Mouse (Mus musculus): Measurements from ENCODE around the gene Def6. TPM values are rescaled to one million over a fixed set of nuclear protein-coding genes. Genes with fewer than 3 reads are reported as not detected.
A peak's percentile ranks its signal among the peaks of the same experiment; 100 is the strongest.

The Def6 gene
- polyA plus RNA-seq, 1 experiment from 2014 or later = 20.9 TPM

DNA sequence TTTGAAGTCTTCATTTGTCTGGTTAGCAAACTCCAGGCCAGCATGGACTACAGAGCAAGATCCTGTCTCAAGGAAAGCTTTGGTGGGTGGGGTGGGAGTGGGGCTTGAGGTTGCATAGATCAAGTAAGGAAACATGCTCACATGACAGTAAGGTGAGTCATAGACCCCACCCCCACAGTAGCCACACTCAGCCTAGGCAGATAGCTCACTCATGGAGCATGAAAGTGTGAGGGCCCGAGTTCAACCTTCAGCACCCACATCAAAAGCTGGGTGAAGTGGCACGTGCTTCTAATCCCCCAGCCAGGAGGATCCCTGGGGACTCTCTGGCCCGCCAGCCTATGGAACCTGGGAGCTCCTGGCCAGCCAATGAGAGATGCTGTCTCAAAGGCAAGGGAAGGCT is 14.0 kb upstream of the Def6 start:
- H3K36me3 ChIP-seq (ENCODE audit: inconsistent target) = no peaks in the 10 kb centered on the region

DNA sequence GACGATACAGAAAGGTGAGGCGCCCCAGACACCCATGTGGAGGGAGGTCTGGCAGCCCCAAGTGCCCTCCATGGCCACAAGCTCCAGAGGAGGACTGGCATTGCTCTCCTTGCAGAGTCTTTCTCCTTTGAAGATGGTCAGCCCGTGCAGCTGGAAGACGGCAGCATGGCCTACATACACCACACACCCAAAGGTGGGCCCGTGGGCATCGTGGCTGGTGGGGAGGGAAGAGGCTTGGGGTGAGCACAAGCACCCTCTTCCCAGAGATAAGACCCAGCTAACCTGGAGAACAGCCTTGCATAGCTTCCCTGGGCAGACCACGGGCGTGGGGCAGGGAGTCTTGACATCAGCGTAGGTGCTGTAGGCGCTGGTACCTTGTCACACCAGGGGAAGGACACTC is 12.5 kb upstream of the Def6 start:
- H3K27ac ChIP-seq = no peak overlapping the region
- no peak overlapping the region for H3K4me3 ChIP-seq (ENCODE audit: inconsistent target)
- no peaks in the 10 kb centered on the region for H3K36me3 ChIP-seq (ENCODE audit: inconsistent target)
- H3K79me2 ChIP-seq (ENCODE audit: inconsistent target) = no peaks in the 10 kb centered on the region
- WGBS (ENCODE audit: missing documents) = 98% methylated on average over 10 of the region's 10 CpGs

More for the DNA sequence above, 14.0 kb upstream of the Def6 start:
- 96% methylated on average over 3 of the region's 3 CpGs for WGBS (ENCODE audit: missing documents)
- H3K27ac ChIP-seq = 0 out of 2 replicates have a peak overlapping the region, but pooled peaks have one; percentile 12
- H3K79me2 ChIP-seq (ENCODE audit: inconsistent target) = no peaks in the 10 kb centered on the region
- H3K4me3 ChIP-seq (ENCODE audit: inconsistent target) = no peak overlapping the region

GRCm38 (mm10) chr17:28197646-28198045 is 9.9 kb upstream of the Def6 start:
- 96% methylated on average over 15 of the region's 18 CpGs for WGBS (ENCODE audit: missing documents)
- no peaks in the 10 kb centered on the region for H3K36me3 ChIP-seq (ENCODE audit: inconsistent target)

GRCm38 (mm10) chr17:28201982-28202381 is 5.6 kb upstream of the Def6 start:
- Histone ChIP-seq H3K36me3 (ENCODE audit: inconsistent target) (no peaks in the 10 kb centered on the region), H3K79me2 (ENCODE audit: inconsistent target) (no peaks in the 10 kb centered on the region), H3K4me3 (ENCODE audit: inconsistent target) (no peak overlapping the region), H3K27ac (no peak overlapping the region)
- 98% methylated on average over 8 of the region's 14 CpGs for WGBS (ENCODE audit: missing documents)

More at GRCm38 (mm10) chr17:28197646-28198045, 9.9 kb upstream of the Def6 start:
- Histone ChIP-seq H3K4me3 (ENCODE audit: inconsistent target) (no peak overlapping the region), H3K27ac (no peak overlapping the region), H3K79me2 (ENCODE audit: inconsistent target) (no peaks in the 10 kb centered on the region)

GRCm38 (mm10) chr17:28204052-28204720 is 3.4 kb upstream of the Def6 start:
- 45% methylated on average over 14 of the region's 14 CpGs for WGBS (ENCODE audit: missing documents)
- peaks cover 11% of the 10 kb centered on the region for H3K79me2 ChIP-seq (ENCODE audit: inconsistent target)
- H3K36me3 ChIP-seq (ENCODE audit: inconsistent target) = no peaks in the 10 kb centered on the region
- no peak overlapping the region for H3K4me3 ChIP-seq (ENCODE audit: inconsistent target)
- no peak overlapping the region for H3K27ac ChIP-seq

GRCm38 (mm10) chr17:28205443-28205842 is 2.1 kb upstream of the Def6 start:
- WGBS (ENCODE audit: missing documents) = 83% methylated on average over 8 of the region's 8 CpGs
- no peaks in the 10 kb centered on the region for H3K36me3 ChIP-seq (ENCODE audit: inconsistent target)
- peaks cover 23% of the 10 kb centered on the region for H3K79me2 ChIP-seq (ENCODE audit: inconsistent target)
- no peak overlapping the region for H3K27ac ChIP-seq
- no peak overlapping the region for H3K4me3 ChIP-seq (ENCODE audit: inconsistent target)

DNA sequence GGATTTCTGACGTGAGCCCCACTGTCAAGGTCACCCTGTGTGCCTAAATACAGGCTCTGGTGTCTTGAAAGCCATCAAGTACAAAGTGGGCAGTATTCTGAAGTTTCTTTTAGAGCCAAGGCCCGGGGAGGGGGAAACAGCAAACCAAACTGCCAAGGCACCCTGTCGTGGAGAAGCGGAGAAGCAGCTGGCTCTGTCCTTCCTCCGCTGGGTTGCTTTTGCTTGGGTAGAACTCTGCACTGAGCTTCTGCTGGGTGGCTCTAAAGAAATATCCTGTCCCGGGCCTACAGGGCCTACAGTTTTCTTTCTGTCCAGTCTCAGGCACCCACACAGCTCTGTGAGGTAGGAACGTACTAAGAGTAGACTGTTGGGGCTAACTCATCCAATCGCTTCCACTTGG is 486 bp upstream of the Def6 start:
- WGBS (ENCODE audit: missing documents) = 41% methylated on average over 8 of the region's 8 CpGs
- Histone ChIP-seq H3K4me3 (ENCODE audit: inconsistent target) (no peak overlapping the region), H3K27ac (peak overlapping the region; percentile 97), H3K79me2 (ENCODE audit: inconsistent target) (peaks cover 39% of the 10 kb centered on the region), H3K36me3 (ENCODE audit: inconsistent target) (no peaks in the 10 kb centered on the region)

DNA sequence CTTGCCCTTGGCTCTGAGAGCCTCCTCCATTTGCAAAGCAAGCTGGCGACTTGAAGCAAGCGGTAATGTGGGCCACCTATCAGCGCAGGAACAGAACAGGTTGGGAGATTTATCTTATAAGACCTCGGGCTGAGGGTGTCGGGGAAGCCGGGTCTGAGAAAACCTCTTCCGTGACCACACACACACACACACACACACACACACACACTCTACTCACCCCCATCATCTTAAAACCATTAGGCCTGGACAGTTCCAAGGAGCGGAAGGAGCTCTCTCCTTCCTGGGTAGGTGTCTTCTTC is 685 bp downstream of the Def6 start:
- H3K27ac ChIP-seq = peak overlapping the region; percentile 97
- H3K79me2 ChIP-seq (ENCODE audit: inconsistent target) = peaks cover 51% of the 10 kb centered on the region
- no peaks in the 10 kb centered on the region for H3K36me3 ChIP-seq (ENCODE audit: inconsistent target)
- H3K4me3 ChIP-seq (ENCODE audit: inconsistent target) = peak overlapping the region; percentile 79
- WGBS (ENCODE audit: missing documents) = 2% methylated on average over 8 of the region's 8 CpGs

GRCm38 (mm10) chr17:28209457-28210110 is 2.0 kb downstream of the Def6 start:
- peaks cover 62% of the 10 kb centered on the region for H3K79me2 ChIP-seq (ENCODE audit: inconsistent target)
- H3K36me3 ChIP-seq (ENCODE audit: inconsistent target) = no peaks in the 10 kb centered on the region
- WGBS (ENCODE audit: missing documents) = 0% methylated on average over 2 of the region's 4 CpGs
- H3K4me3 ChIP-seq (ENCODE audit: inconsistent target) = no peak overlapping the region; the same call in 1 of the 2 replicates
- H3K27ac ChIP-seq = peak overlapping the region; percentile 97; the same call in 1 of the 2 replicates

- 41% methylated on average over 6 of the region's 6 CpGs for whole genome bisulfite sequencing (ENCODE audit: missing documents)
- no peak overlapping the region for H3K27ac ChIP-seq
Observed at GRCm38 (mm10) chr17:28211921-28212341, 4.4 kb downstream of the Def6 start.

DNA sequence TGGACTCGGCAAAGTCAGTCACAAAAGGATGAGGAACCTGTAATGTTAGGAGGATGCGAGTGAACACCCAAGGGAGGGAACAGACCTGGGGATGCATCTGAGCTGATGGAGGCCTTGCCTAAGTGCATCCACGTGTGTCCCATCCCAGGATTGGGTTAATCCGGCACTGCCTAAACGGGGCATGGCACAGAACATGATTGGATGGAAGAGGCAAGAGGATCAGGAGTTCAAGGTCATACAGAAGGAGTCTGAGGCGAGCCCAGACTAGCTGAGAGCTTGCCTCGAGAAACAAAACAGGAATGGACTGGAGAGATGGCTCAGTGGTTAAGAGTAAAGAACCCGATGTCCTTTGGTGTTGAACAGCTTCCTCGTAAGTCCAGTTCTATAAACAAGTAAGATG is 4.8 kb downstream of the Def6 start:
- no peak overlapping the region for H3K27ac ChIP-seq

More at GRCm38 (mm10) chr17:28211921-28212341, 4.4 kb downstream of the Def6 start:
- H3K79me2 ChIP-seq (ENCODE audit: inconsistent target) = peaks cover 62% of the 10 kb centered on the region
- H3K36me3 ChIP-seq (ENCODE audit: inconsistent target) = no peaks in the 10 kb centered on the region
- no peak overlapping the region for H3K4me3 ChIP-seq (ENCODE audit: inconsistent target)

DNA sequence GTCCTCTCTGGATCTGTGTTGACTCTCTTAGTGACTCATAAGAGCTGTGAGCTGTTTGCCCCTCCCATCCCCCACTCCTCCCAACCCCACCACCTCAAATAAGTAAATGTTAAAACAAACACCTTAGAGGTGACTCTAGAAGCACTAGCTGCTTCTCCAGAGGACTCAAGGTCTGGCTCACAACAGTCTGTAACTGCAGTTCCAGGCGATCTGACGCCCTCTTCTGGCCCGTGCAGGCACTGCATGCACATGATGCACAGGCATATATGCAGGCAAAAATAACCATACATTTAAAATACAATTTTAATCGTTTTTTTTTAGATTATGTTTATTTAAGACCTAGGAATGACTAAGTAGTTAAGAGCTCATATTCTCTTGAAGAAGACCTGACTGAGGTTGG is 5.7 kb downstream of the Def6 start:
- Histone ChIP-seq H3K4me3 (ENCODE audit: inconsistent target) (no peak overlapping the region), H3K36me3 (ENCODE audit: inconsistent target) (no peaks in the 10 kb centered on the region), H3K27ac (no peak overlapping the region), H3K79me2 (ENCODE audit: inconsistent target) (peaks cover 60% of the 10 kb centered on the region)
- WGBS (ENCODE audit: missing documents) = 63% methylated on average over 4 of the region's 4 CpGs

More for the DNA sequence above, 4.8 kb downstream of the Def6 start:
- Histone ChIP-seq H3K36me3 (ENCODE audit: inconsistent target) (no peaks in the 10 kb centered on the region), H3K79me2 (ENCODE audit: inconsistent target) (peaks cover 62% of the 10 kb centered on the region), H3K4me3 (ENCODE audit: inconsistent target) (no peak overlapping the region)
- WGBS (ENCODE audit: missing documents) = 63% methylated on average over 9 of the region's 9 CpGs

DNA sequence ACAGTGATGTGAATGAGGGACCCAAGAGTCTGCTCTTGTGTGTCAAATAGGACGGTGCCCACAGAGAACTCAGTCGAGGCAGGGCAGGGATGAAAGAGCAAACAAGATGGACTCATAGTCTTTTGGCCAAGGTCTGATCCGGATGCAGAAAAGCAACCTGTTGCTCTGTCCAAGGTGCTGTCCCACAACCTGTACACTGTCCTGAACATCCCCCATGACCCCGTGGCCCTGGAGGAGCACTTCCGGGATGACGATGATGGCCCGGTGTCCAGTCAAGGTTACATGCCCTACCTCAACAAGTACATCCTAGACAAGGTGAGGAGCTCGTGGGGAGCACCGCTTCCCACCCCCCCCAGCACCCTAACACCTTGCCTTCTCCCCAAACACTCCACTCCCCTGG is 9.2 kb downstream of the Def6 start:
- Histone ChIP-seq H3K79me2 (ENCODE audit: inconsistent target) (peaks cover 26% of the 10 kb centered on the region), H3K27ac (no peak overlapping the region), H3K36me3 (ENCODE audit: inconsistent target) (peaks cover 12% of the 10 kb centered on the region; the same call in 1 of the 2 replicates), H3K4me3 (ENCODE audit: inconsistent target) (no peak overlapping the region)
- WGBS (ENCODE audit: missing documents) = 77% methylated on average over 9 of the region's 9 CpGs

DNA sequence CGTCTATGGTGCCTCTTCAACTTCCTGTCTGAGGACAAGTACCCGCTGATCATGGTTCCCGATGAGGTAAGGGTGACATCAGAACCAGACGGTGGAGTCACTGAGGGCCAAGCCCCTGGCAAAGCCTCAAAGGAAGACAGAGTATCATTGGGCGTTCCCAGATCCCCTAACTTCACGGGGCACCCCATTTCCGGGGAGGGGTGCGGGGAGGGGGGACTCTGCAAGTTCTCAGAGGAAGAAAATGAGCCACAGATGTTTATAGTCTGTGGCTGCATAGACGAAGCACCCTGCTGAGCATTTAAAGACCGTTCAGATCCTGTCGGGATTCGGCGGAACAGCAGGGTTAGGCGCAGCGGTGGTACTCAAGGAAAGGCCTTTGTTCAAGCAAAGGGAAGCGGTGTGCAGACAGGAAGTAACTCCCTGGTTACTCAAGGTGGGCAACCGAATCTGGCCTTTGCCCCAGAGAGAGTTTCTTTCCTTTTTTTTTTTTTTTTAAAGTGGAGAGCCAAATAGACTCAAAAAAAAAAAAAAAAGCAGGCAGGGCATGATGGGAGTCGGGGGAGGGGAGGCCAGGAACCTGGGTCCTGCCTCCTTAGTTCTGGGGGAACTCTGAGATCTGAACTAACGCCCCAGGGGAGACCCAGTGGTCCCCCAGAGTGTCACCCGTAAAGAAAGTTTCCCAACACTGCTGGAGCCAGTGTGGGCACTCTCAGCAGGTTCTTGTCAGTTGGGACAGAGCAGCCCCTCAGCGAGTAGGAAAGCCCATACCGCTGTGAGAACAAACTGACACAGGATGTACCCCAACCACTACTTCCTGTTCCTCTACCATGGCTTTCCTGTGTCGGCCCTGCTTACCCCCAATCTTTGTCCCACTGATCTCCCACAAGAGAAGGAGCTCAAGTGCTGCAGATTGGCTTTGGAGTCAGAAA is 10.4 kb downstream of the Def6 start:
- Histone ChIP-seq H3K27ac (peak overlapping the region; percentile 14), H3K4me3 (ENCODE audit: inconsistent target) (no peak overlapping the region), H3K79me2 (ENCODE audit: inconsistent target) (peaks cover 14% of the 10 kb centered on the region), H3K36me3 (ENCODE audit: inconsistent target) (peaks cover 13% of the 10 kb centered on the region; the same call in 1 of the 2 replicates)
- WGBS (ENCODE audit: missing documents) = 5% methylated on average over 22 of the region's 23 CpGs

Data from macrophage (primary cell).